Mouse (Mus musculus) heart, embryonic 11.5 days (tissue): ENCODE measurements around the gene Olfr536. TPM values are rescaled to one million over a fixed set of nuclear protein-coding genes. Genes with fewer than 3 reads are reported as not detected.
"Not testable (repeated sequence)": the region's sequence is repeated elsewhere in the genome, so short reads cannot be mapped to it uniquely, and the experiment has no call there.

ENCODE experiments used
- ATAC-seq: fragments of 200-750 bp; cut with Nextera tagmentation; replicated peaks from 2 replicates; pipeline ENCODE4 v1.8.0; 2017; ENCODE audit warnings: moderate library complexity; ENCODE audit not compliant: insufficient number of reproducible peaks, low FRiP score, low TSS enrichment
- H3K27ac ChIP-seq: fragments of 300-500 bp; sonication (generic); 2 replicates; pipeline ENCODE4 v1.5.1; 2014; ENCODE audit warnings: mild to moderate bottlenecking, low read depth, low read length
- H3K27me3 ChIP-seq: fragments of 300-500 bp; sonication (generic); 2 replicates; pipeline ENCODE4 v1.6.1; 2014; ENCODE audit warnings: mild to moderate bottlenecking, low read length, mixed read lengths; ENCODE audit not compliant: control insufficient read depth, insufficient read depth
- H3K36me3 ChIP-seq: fragments of 300-500 bp; sonication (generic); 2 replicates; pipeline ENCODE4 v1.6.1; 2014; ENCODE audit warnings: mild to moderate bottlenecking, low read length, moderate library complexity, mixed read lengths; ENCODE audit not compliant: control insufficient read depth, insufficient read depth
- H3K4me1 ChIP-seq: fragments of 300-500 bp; sonication (generic); 2 replicates; pipeline ENCODE4 v1.6.1; 2014; ENCODE audit warnings: low read length; ENCODE audit not compliant: control insufficient read depth, insufficient read depth
- H3K4me2 ChIP-seq: fragments of 300-500 bp; sonication (generic); 2 replicates; pipeline ENCODE4 v1.6.1; 2014; ENCODE audit warnings: mild to moderate bottlenecking, moderate library complexity
- H3K4me3 ChIP-seq: fragments of 300-500 bp; sonication (generic); 2 replicates; pipeline ENCODE4 v1.5.1; 2014; ENCODE audit warnings: low read depth, low read length
- H3K9ac ChIP-seq: fragments of 300-500 bp; sonication (generic); 2 replicates; pipeline ENCODE4 v1.6.1; 2014; ENCODE audit warnings: mild to moderate bottlenecking, low read depth, low read length, moderate library complexity
- H3K9me3 ChIP-seq: fragments of 300-500 bp; sonication (generic); replicated peaks from 2 replicates; pipeline ENCODE4 v1.6.1; 2016; ENCODE audit warnings: low read length; ENCODE audit not compliant: control insufficient read depth
- WGBS: fragments of 180-500 bp; shearing (Covaris S2); extraction: QIAGEN DNeasy Blood & Tissue Kit; methylation state at CpG from one replicate; pipeline ENCODE4 v1.1.7; 2014; ENCODE audit not compliant: insufficient replicate concordance; 5-methylcytosine and 5-hydroxymethylcytosine counted together
- polyA plus RNA-seq: library from polyadenylated mRNA; unstranded; fragments of >200 nt; fragmentation: Nextera tagmentation; extraction: Ambion mirVana; gene quantifications from 2 replicates; pipeline ENCODE4 v1.2.1, GENCODE M21; 2014

The Olfr536 gene
- polyA plus RNA-seq = not detected in 2 replicates

GRCm38 (mm10) chr7:140507346-140508021 lies at the start of gene Olfr536:
Olfr536 (minus strand) TSS chr7:140507396.
- 68% methylated on average over 2 of the region's 2 CpGs for WGBS
- not testable (repeated sequence) for ATAC-seq, H3K9ac ChIP-seq, H3K4me2 ChIP-seq, H3K27me3 ChIP-seq, H3K27ac ChIP-seq, H3K4me1 ChIP-seq, H3K4me3 ChIP-seq, H3K9me3 ChIP-seq, H3K36me3 ChIP-seq

GRCm38 (mm10) chr7:140539746-140540145 lies 32.5 kb upstream of the Olfr536 start:
- Histone ChIP-seq H3K4me1 (no peaks in the 10 kb centered on the region), H3K4me2 (no peak overlapping the region), H3K27ac (no peak overlapping the region), H3K9me3 (no peaks in the 10 kb centered on the region), H3K27me3 (no peaks in the 10 kb centered on the region), H3K36me3 (no peaks in the 10 kb centered on the region), H3K9ac (no peak overlapping the region), H3K4me3 (no peak overlapping the region)
- 61% methylated on average over 2 of the region's 2 CpGs for WGBS
- no peak for ATAC-seq

GRCm38 (mm10) chr7:140494702-140495101 lies 12.5 kb downstream of the Olfr536 start:
- no peak for ATAC-seq
- Histone ChIP-seq H3K27me3 (no peaks in the 10 kb centered on the region), H3K27ac (no peak overlapping the region), H3K9ac (no peak overlapping the region), H3K36me3 (no peaks in the 10 kb centered on the region), H3K4me1 (no peaks in the 10 kb centered on the region), H3K4me2 (no peak overlapping the region), H3K9me3 (no peaks in the 10 kb centered on the region), H3K4me3 (no peak overlapping the region)

GRCm38 (mm10) chr7:140494231-140494630 lies 13.0 kb downstream of the Olfr536 start:
- no peak overlapping the region for H3K4me2 ChIP-seq
- no peak for ATAC-seq
- no peaks in the 10 kb centered on the region for H3K9me3 ChIP-seq
- H3K27me3 ChIP-seq = no peaks in the 10 kb centered on the region
- H3K36me3 ChIP-seq = no peaks in the 10 kb centered on the region
- WGBS = 37% methylated on average over 2 of the region's 2 CpGs
- H3K4me1 ChIP-seq = no peaks in the 10 kb centered on the region
- no peak overlapping the region for H3K4me3 ChIP-seq
- no peak overlapping the region for H3K9ac ChIP-seq
- no peak overlapping the region for H3K27ac ChIP-seq

- 66% methylated on average over 1 of the region's 1 CpGs for WGBS
- H3K27ac ChIP-seq = no peak overlapping the region
- no peaks in the 10 kb centered on the region for H3K9me3 ChIP-seq
- H3K4me3 ChIP-seq = no peak overlapping the region
- H3K36me3 ChIP-seq = no peaks in the 10 kb centered on the region
- H3K4me1 ChIP-seq = no peaks in the 10 kb centered on the region
- no peak overlapping the region for H3K4me2 ChIP-seq
- H3K9ac ChIP-seq = no peak overlapping the region
- ATAC-seq = no peak
- H3K27me3 ChIP-seq = no peaks in the 10 kb centered on the region
Measured at GRCm38 (mm10) chr7:140488981-140489380, 18.2 kb downstream of the Olfr536 start.

GRCm38 (mm10) chr7:140483916-140484315 lies 23.3 kb downstream of the Olfr536 start, which contains the start of gene Olfr535:
Olfr535 (plus strand) TSS chr7:140484216.
- Histone ChIP-seq H3K9me3 (no peaks in the 10 kb centered on the region), H3K4me2 (no peak within 1 kb of the TSS), H3K4me3 (no peak within 1 kb of the TSS), H3K27me3 (no peaks in the 10 kb centered on the region), H3K27ac (no peak within 1 kb of the TSS), H3K36me3 (no peaks in the 10 kb centered on the region), H3K4me1 (no peaks in the 10 kb centered on the region), H3K9ac (no peak within 1 kb of the TSS)
- WGBS = 70% methylated on average over 1 of the region's 1 CpGs
- no peak for ATAC-seq

- Histone ChIP-seq H3K27me3 (no peaks in the 10 kb centered on the region), H3K4me1 (no peaks in the 10 kb centered on the region), H3K9me3 (no peaks in the 10 kb centered on the region), H3K4me3 (no peak overlapping the region), H3K36me3 (no peaks in the 10 kb centered on the region), H3K4me2 (no peak overlapping the region), H3K9ac (no peak overlapping the region), H3K27ac (no peak overlapping the region)
- ATAC-seq = no peak
- WGBS = 78% methylated on average over 1 of the region's 1 CpGs
Measured at GRCm38 (mm10) chr7:140478733-140479132, 28.5 kb downstream of the Olfr536 start.

GRCm38 (mm10) chr7:140477886-140478285 lies 29.3 kb downstream of the Olfr536 start:
- Histone ChIP-seq H3K9ac (no peak overlapping the region), H3K4me1 (no peaks in the 10 kb centered on the region), H3K4me2 (no peak overlapping the region), H3K4me3 (no peak overlapping the region), H3K9me3 (no peaks in the 10 kb centered on the region), H3K27ac (no peak overlapping the region), H3K27me3 (no peaks in the 10 kb centered on the region), H3K36me3 (no peaks in the 10 kb centered on the region)
- ATAC-seq = no peak
- WGBS = 62% methylated on average over 1 of the region's 1 CpGs

- H3K4me3 ChIP-seq, H3K27me3 ChIP-seq, H3K4me1 ChIP-seq, H3K4me2 ChIP-seq, H3K27ac ChIP-seq, ATAC-seq, H3K9ac ChIP-seq, H3K9me3 ChIP-seq, H3K36me3 ChIP-seq: not testable (repeated sequence)
- 40% methylated on average over 1 of the region's 1 CpGs for WGBS
Measured at GRCm38 (mm10) chr7:140463070-140463469, 44.1 kb downstream of the Olfr536 start, which contains the start of gene Olfr533. Olfr533 (plus strand) TSS chr7:140463370.
